Mouse (Mus musculus) liver, embryonic 13.5 days (tissue): Measurements from ENCODE around the gene Macrod1. TPM values are rescaled to one million over a fixed set of nuclear protein-coding genes. Genes with fewer than 3 reads are reported as not detected.
A peak's percentile ranks its signal among the peaks of the same experiment; 100 is the strongest.

Experiments used
- ATAC-seq: fragments of 200-750 bp; cut with Nextera tagmentation; 2 replicates; pipeline ENCODE4 v1.8.0; 2017; ENCODE audit warnings: low read depth, mild to moderate bottlenecking, moderate number of reproducible peaks, moderate library complexity
- DNase-seq: peaks from one replicate; pipeline ENCODE4 v3.0.0; 2022
- H3K27ac ChIP-seq: fragments of 300-500 bp; sonication (generic); 2 replicates; pipeline ENCODE4 v1.5.1; 2015; ENCODE audit warnings: moderate library complexity, mild to moderate bottlenecking, inconsistent platforms
- H3K27me3 ChIP-seq: fragments of 300-500 bp; sonication (generic); 2 replicates; pipeline ENCODE4 v1.6.1; 2015; ENCODE audit warnings: mild to moderate bottlenecking, inconsistent platforms
- H3K36me3 ChIP-seq: fragments of 300-500 bp; sonication (generic); 2 replicates; pipeline ENCODE4 v1.6.1; 2015; ENCODE audit warnings: mild to moderate bottlenecking, inconsistent platforms
- H3K4me1 ChIP-seq: fragments of 300-500 bp; sonication (generic); replicated peaks from 2 replicates; pipeline ENCODE4 v1.6.1; 2015; ENCODE audit warnings: inconsistent platforms
- H3K4me2 ChIP-seq: fragments of 300-500 bp; sonication (generic); 2 replicates; pipeline ENCODE4 v1.6.1; 2015; ENCODE audit warnings: inconsistent platforms, mild to moderate bottlenecking, moderate library complexity
- H3K4me3 ChIP-seq: fragments of 300-500 bp; sonication (generic); replicated peaks from 2 replicates; pipeline ENCODE4 v1.5.1; 2015; ENCODE audit warnings: mild to moderate bottlenecking, inconsistent platforms
- H3K9ac ChIP-seq: fragments of 300-500 bp; sonication (generic); 2 replicates; pipeline ENCODE4 v1.6.1; 2015; ENCODE audit warnings: mild to moderate bottlenecking, inconsistent platforms
- H3K9me3 ChIP-seq: fragments of 300-500 bp; sonication (generic); replicated peaks from 2 replicates; pipeline ENCODE4 v1.6.1; 2016; ENCODE audit warnings: inconsistent platforms
- whole genome bisulfite sequencing: fragments of 180-500 bp; shearing (Covaris S2); methylation state at CpG from one replicate; pipeline ENCODE4 v1.1.7; 2015; ENCODE audit not compliant: insufficient replicate concordance; 5-methylcytosine and 5-hydroxymethylcytosine counted together
- polyA plus RNA-seq: library from polyadenylated mRNA; unstranded; fragments of >200 nt; fragmentation: Nextera tagmentation; extraction: Ambion mirVana; gene quantifications from 2 replicates; pipeline ENCODE4 v1.2.1, GENCODE M21; 2015

Gene Macrod1
- polyA plus RNA-seq, 1 experiment from 2014 or later = 3.0 TPM

- Histone ChIP-seq H3K4me1 (peaks cover 26% of the 10 kb centered on the region), H3K4me2 (no peak overlapping the region), H3K36me3 (peaks cover 2% of the 10 kb centered on the region; the same call in 1 of the 2 replicates), H3K9me3 (no peaks in the 10 kb centered on the region), H3K9ac (no peak overlapping the region), H3K27ac (no peak overlapping the region), H3K27me3 (peaks cover 27% of the 10 kb centered on the region), H3K4me3 (no peak overlapping the region)
- 38% methylated on average over 6 of the region's 6 CpGs for WGBS
- no peak for DNase-seq
- no peak for ATAC-seq
Observed at GRCm38 (mm10) chr19:7191639-7192038, 135.0 kb downstream of the Macrod1 start.

- Histone ChIP-seq H3K27ac (no peak overlapping the region), H3K4me1 (peaks cover 35% of the 10 kb centered on the region), H3K9me3 (no peaks in the 10 kb centered on the region), H3K27me3 (peaks cover 18% of the 10 kb centered on the region; the same call in 1 of the 2 replicates), H3K4me2 (no peak overlapping the region), H3K36me3 (peaks cover 10% of the 10 kb centered on the region; the same call in 1 of the 2 replicates), H3K9ac (no peak overlapping the region), H3K4me3 (no peak overlapping the region)
- ATAC-seq = no peak
- WGBS = 38% methylated on average over 2 of the region's 2 CpGs
- no peak for DNase-seq
Observed at GRCm38 (mm10) chr19:7192561-7192967, 136.0 kb downstream of the Macrod1 start.

GRCm38 (mm10) chr19:7195900-7196728 is 139.5 kb downstream of the Macrod1 start:
- WGBS = 22% methylated on average over 33 of the region's 33 CpGs
- ATAC-seq (peak; percentile 13; the same call in 1 of the 2 replicates), DNase-seq (peak; percentile 38)
- Histone ChIP-seq H3K36me3 (peaks cover 46% of the 10 kb centered on the region), H3K27me3 (peaks cover 10% of the 10 kb centered on the region; the same call in 1 of the 2 replicates), H3K27ac (no peak overlapping the region), H3K4me1 (peaks cover 35% of the 10 kb centered on the region), H3K9ac (no peak overlapping the region), H3K9me3 (no peaks in the 10 kb centered on the region), H3K4me3 (no peak overlapping the region), H3K4me2 (no peak overlapping the region)

- no peak overlapping the region for H3K4me3 ChIP-seq
- H3K27me3 ChIP-seq = peaks cover 6% of the 10 kb centered on the region; the same call in 1 of the 2 replicates
- H3K27ac ChIP-seq = no peak overlapping the region
- no peaks in the 10 kb centered on the region for H3K9me3 ChIP-seq
- WGBS = 41% methylated on average over 17 of the region's 17 CpGs
- ATAC-seq (peak; percentile 38; the same call in 1 of the 2 replicates), DNase-seq (no peak)
- peaks cover 31% of the 10 kb centered on the region for H3K4me1 ChIP-seq
- peaks cover 53% of the 10 kb centered on the region for H3K36me3 ChIP-seq
- H3K9ac ChIP-seq = no peak overlapping the region
- no peak overlapping the region for H3K4me2 ChIP-seq
Observed at GRCm38 (mm10) chr19:7196741-7197270, 140.2 kb downstream of the Macrod1 start.

GRCm38 (mm10) chr19:7197445-7197844 is 140.8 kb downstream of the Macrod1 start:
- no peak for DNase-seq
- no peaks in the 10 kb centered on the region for H3K27me3 ChIP-seq
- H3K9ac ChIP-seq = no peak overlapping the region
- H3K36me3 ChIP-seq = peaks cover 56% of the 10 kb centered on the region
- H3K27ac ChIP-seq = no peak overlapping the region
- ATAC-seq = no peak
- WGBS = 90% methylated on average over 9 of the region's 9 CpGs
- H3K9me3 ChIP-seq = no peaks in the 10 kb centered on the region
- no peak overlapping the region for H3K4me2 ChIP-seq
- H3K4me3 ChIP-seq = no peak overlapping the region
- peaks cover 29% of the 10 kb centered on the region for H3K4me1 ChIP-seq

GRCm38 (mm10) chr19:7199089-7199488 is 142.5 kb downstream of the Macrod1 start:
- Histone ChIP-seq H3K4me1 (peaks cover 36% of the 10 kb centered on the region), H3K9me3 (no peaks in the 10 kb centered on the region), H3K27me3 (no peaks in the 10 kb centered on the region), H3K36me3 (peaks cover 73% of the 10 kb centered on the region), H3K27ac (no peak overlapping the region), H3K9ac (no peak overlapping the region), H3K4me3 (no peak overlapping the region), H3K4me2 (no peak overlapping the region)
- DNase-seq (no peak), ATAC-seq (no peak)
- WGBS = 90% methylated on average over 13 of the region's 13 CpGs

GRCm38 (mm10) chr19:7200427-7200826 is 143.8 kb downstream of the Macrod1 start:
- ATAC-seq = no peak
- Histone ChIP-seq H3K27me3 (no peaks in the 10 kb centered on the region), H3K36me3 (peaks cover 77% of the 10 kb centered on the region)

GRCm38 (mm10) chr19:7204898-7205297 is 148.3 kb downstream of the Macrod1 start:
- peak overlapping the region; percentile 86 for H3K9ac ChIP-seq
- H3K4me2 ChIP-seq = peak overlapping the region; percentile 85
- H3K9me3 ChIP-seq = no peaks in the 10 kb centered on the region
- peaks cover 43% of the 10 kb centered on the region for H3K36me3 ChIP-seq
- H3K4me3 ChIP-seq = peak overlapping the region; percentile 94
- DNase-seq (no peak), ATAC-seq (no peak)
- 60% methylated on average over 2 of the region's 2 CpGs for WGBS
- peak overlapping the region; percentile 98 for H3K27ac ChIP-seq
- peaks cover 49% of the 10 kb centered on the region for H3K4me1 ChIP-seq
- H3K27me3 ChIP-seq = no peaks in the 10 kb centered on the region

More at GRCm38 (mm10) chr19:7200427-7200826, 143.8 kb downstream of the Macrod1 start:
- Histone ChIP-seq H3K4me2 (no peak overlapping the region), H3K9me3 (no peaks in the 10 kb centered on the region), H3K4me3 (no peak overlapping the region), H3K27ac (no peak overlapping the region), H3K4me1 (peaks cover 50% of the 10 kb centered on the region), H3K9ac (no peak overlapping the region)
- 39% methylated on average over 1 of the region's 1 CpGs for WGBS
- DNase-seq = no peak

- 31% methylated on average over 7 of the region's 7 CpGs for WGBS
- no peak for ATAC-seq
Observed at GRCm38 (mm10) chr19:7205326-7205725, 148.7 kb downstream of the Macrod1 start.

GRCm38 (mm10) chr19:7205753-7206736 is 149.4 kb downstream of the Macrod1 start, which contains the start of gene Otub1:
Gene Otub1 (minus strand): TSS chr19:7206316.
- H3K27ac ChIP-seq = peak within 1 kb of the TSS; percentile 98
- peak within 1 kb of the TSS; percentile 86 for H3K9ac ChIP-seq
- DNase-seq (peak; percentile 94), ATAC-seq (peak; percentile 96)
- H3K4me1 ChIP-seq = peaks cover 54% of the 10 kb centered on the region
- WGBS = under 1% methylated on average over 79 of the region's 79 CpGs
- H3K9me3 ChIP-seq = no peaks in the 10 kb centered on the region
- H3K4me2 ChIP-seq = peak within 1 kb of the TSS; percentile 85
- H3K4me3 ChIP-seq = peak within 1 kb of the TSS; percentile 94
- peaks cover 35% of the 10 kb centered on the region for H3K36me3 ChIP-seq
- H3K27me3 ChIP-seq = no peaks in the 10 kb centered on the region

More at GRCm38 (mm10) chr19:7205326-7205725, 148.7 kb downstream of the Macrod1 start:
- Histone ChIP-seq H3K36me3 (peaks cover 39% of the 10 kb centered on the region), H3K4me1 (peaks cover 49% of the 10 kb centered on the region), H3K27me3 (no peaks in the 10 kb centered on the region), H3K9me3 (no peaks in the 10 kb centered on the region), H3K4me3 (peak overlapping the region; percentile 94), H3K27ac (peak overlapping the region; percentile 98), H3K9ac (peak overlapping the region; percentile 86), H3K4me2 (peak overlapping the region; percentile 85)
- no peak for DNase-seq
